Mouse (Mus musculus): ENCODE measurements around the gene Cdk17.

DNA sequence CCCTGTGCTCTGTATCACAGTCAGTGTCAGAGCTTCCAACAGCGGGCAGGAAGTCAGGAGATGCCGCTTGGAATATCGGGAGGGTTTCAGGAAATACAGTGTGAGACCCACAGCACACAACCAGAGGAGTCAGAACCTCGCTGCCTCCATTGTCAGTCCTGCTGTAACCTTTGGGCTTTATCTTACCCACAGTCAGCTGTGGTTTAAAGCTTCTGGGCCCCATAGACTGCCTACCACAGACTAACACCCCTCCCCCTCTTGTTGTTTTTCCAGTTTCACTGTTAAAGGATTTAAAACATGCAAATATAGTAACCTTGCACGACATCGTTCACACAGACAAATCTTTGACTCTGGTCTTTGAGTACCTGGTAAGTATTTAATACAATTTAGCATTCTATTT lies 65.1 kb downstream of the Cdk17 start:
- TF ChIP-seq CTCF (IDR thresholded peaks at IDR 0.05; ENCODE audit: low read depth) (no peak), EP300 (optimal IDR thresholded peaks at IDR 0.05) (no peak)

All from stomach, postnatal 0 days (tissue).